In the genomic region with DNA sequence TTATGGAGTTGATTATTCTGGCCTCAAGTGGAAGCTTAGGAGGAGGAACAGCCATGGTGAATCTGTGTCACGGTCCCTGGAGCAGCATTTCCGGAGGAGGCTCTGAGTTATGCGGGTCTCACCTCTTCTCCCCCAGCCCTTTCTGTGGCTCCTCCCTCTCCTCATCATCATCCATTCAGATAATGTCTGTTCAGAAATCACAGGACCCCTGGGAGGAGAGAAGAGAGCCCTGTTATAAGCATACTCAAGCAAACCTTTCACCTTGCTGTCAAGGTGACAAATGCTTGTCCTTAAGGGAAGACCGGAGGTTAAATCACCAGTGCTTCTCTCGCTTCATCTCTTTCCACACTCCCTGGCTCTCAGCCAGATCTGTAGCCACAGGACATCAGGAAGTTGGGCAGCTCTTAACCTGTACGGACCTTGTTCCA, we compare ENCODE assay signal across 11 mouse cellular contexts.
DNase-seq lines count a peak whose midpoint lies in the region; ATAC-seq and TF ChIP-seq lines count a peak whose summit lies in the region.
"Had no signal": no experiment of that assay in that cellular context is flagged by ENCODE, and none has a peak within 500 bp of the region (broad histone marks: within the 10 kb centered on the region; RNA-seq: fewer than 3 reads in every experiment).

No protein-coding gene starts in this region.

- TF ChIP-seq POLR2A in lung, adult 2 months (IDR thresholded peaks at IDR 0.05; ENCODE audit: borderline replicate concordance, extremely low read depth, low read depth, low read length), result no peak

- no peaks in the 10 kb centered on the region for H3K4me1 ChIP-seq in lung, adult 2 months (ENCODE audit: control insufficient read depth, insufficient read depth, low read length)

- DNase-seq in embryo, embryonic 10 days (ENCODE audit: low spot score), result peak; percentile 58
- DNase-seq in embryo, embryonic 9.5 days (ENCODE audit: extremely low spot score), result no peak
- DNase-seq in lung, postnatal 14 days, result peak; percentile 9
- DNase-seq in lung, adult 2 months, result no peak
- peak; percentile 58 for DNase-seq in embryo, embryonic 10.5 days (ENCODE audit: low spot score)
- no peak for DNase-seq in frontal cortex, postnatal 14 days (ENCODE audit: low spot score in 2 of 2)
- DNase-seq: thymus, adult 2 months had no signal

- ATAC-seq in megakaryocyte, adult 5-6 weeks (ENCODE audit: poor library complexity, severe bottlenecking), result peak; percentile 54; the same call in 1 of the 2 replicates
- no peak for ATAC-seq in erythroblast, adult 5-6 weeks (replicated peaks; ENCODE audit: low FRiP score, poor library complexity, severe bottlenecking)
- ATAC-seq: forebrain, embryonic 14.5 days had no signal

- no peak for TF ChIP-seq CTCF in lung, adult 2 months (IDR thresholded peaks at IDR 0.05; ENCODE audit: insufficient read depth, low read length)

- H3K4me3 ChIP-seq in lung, adult 2 months (replicated peaks; ENCODE audit: extremely low read depth, low read depth, low read length), result no peak overlapping the region
- H3K4me3 ChIP-seq: myocyte had no signal

- 32% methylated on average over 6 of the region's 6 CpGs for WGBS in lung, adult 2 months

Comparison
In these comparisons a context has a peak if more than half of its experiments do, and no peak if none do; other contexts are left out.
1. DNase-seq: peak in embryo, embryonic 10 days (single experiment), lung, postnatal 14 days (single experiment) and embryo, embryonic 10.5 days (single experiment); none in embryo, embryonic 9.5 days (single experiment), lung, adult 2 months (single experiment) and frontal cortex, postnatal 14 days (0 of 2).